In the genomic region with DNA sequence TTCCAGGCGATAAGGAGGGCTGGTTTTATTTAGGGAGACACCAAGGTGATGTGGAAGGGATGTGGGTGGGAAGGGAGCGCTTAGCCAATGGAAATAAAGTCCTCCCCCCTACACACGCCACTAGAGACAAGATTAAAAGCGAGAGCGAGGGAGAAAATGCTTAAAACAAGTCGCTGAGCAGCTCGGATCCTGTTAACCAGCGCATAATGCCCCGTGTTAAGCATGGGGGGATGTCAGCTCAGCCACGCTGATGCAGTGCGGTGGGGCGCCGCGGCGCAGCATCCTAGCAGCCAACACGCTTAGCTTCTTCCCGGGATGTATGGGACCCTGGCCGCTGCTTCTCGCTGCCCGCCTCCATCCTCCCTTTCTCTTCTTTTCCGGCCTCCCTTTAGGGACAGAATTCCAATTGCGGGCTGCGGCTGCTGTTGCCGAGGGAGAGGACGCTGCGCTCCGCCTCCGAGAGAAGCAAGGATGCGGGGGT, we compare ENCODE assay signal across 9 mouse cellular contexts. TPM values are rescaled to one million over a fixed set of nuclear protein-coding genes. Genes with fewer than 3 reads are reported as not detected.
A peak's percentile ranks its signal among the peaks of the same experiment; 100 is the strongest.
DNase-seq lines count a peak whose midpoint lies in the region; ATAC-seq lines count a peak whose summit lies in the region.
"Had no signal": no experiment of that assay in that cellular context is flagged by ENCODE, and none has a peak within 500 bp of the region (broad histone marks: within the 10 kb centered on the region; RNA-seq: fewer than 3 reads in every experiment).

TSS of gene Asic2 (minus strand) at position 57 of the 481 bp plus-strand sequence.

- H3K36me3 ChIP-seq in embryonic facial prominence, embryonic 14.5 days (ENCODE audit: control insufficient read depth, insufficient read depth, low read length): no peaks in the 10 kb centered on the region
- H3K36me3 ChIP-seq in midbrain, embryonic 16.5 days (ENCODE audit: control insufficient read depth, insufficient read depth, low read length): no peaks in the 10 kb centered on the region

- no peaks in the 10 kb centered on the region for H3K4me1 ChIP-seq in embryonic facial prominence, embryonic 14.5 days (ENCODE audit: control insufficient read depth, insufficient read depth, low read length)
- peaks cover 27% of the 10 kb centered on the region for H3K4me1 ChIP-seq in midbrain, embryonic 16.5 days (ENCODE audit: control insufficient read depth, insufficient read depth, low read length)

- DNase-seq in brain, adult 2 months (ENCODE audit: low read depth, low spot score): peak; percentile 91
- no peak for DNase-seq in embryonic facial prominence, embryonic 14.5 days (ENCODE audit: low spot score)
- peak in 1 of 2 experiments; percentile 40 for DNase-seq in layer of hippocampus, postnatal 10 days (ENCODE audit: low spot score in 2 of 2)
- DNase-seq in spleen, adult 12 weeks (ENCODE audit: low spot score): no peak
- DNase-seq in gastrocnemius, postnatal 4 days (ENCODE audit: low spot score in 2 of 2): no peak
- DNase-seq in kidney, postnatal 36 days: no peak

- no peak within 1 kb of the TSS for H3K27ac ChIP-seq in embryonic facial prominence, embryonic 14.5 days (replicated peaks; ENCODE audit: low read depth, low read length)
- peak within 1 kb of the TSS; percentile 77 for H3K27ac ChIP-seq in midbrain, embryonic 16.5 days (ENCODE audit: low read length)
- H3K27ac ChIP-seq: kidney, postnatal 0 days had no signal

- no peaks in the 10 kb centered on the region for H3K9me3 ChIP-seq in embryonic facial prominence, embryonic 14.5 days (ENCODE audit: control insufficient read depth, low read length)
- H3K9me3 ChIP-seq in midbrain, embryonic 16.5 days (replicated peaks; ENCODE audit: control insufficient read depth, low read length, poor library complexity, severe bottlenecking): no peaks in the 10 kb centered on the region

- peak within 1 kb of the TSS; percentile 50 for H3K4me2 ChIP-seq in embryonic facial prominence, embryonic 14.5 days (ENCODE audit: low read depth, low read length)
- H3K4me2 ChIP-seq in midbrain, embryonic 16.5 days (ENCODE audit: low read length): peak within 1 kb of the TSS; percentile 93

- H3K9ac ChIP-seq in embryonic facial prominence, embryonic 14.5 days (ENCODE audit: low read depth, low read length): no peak within 1 kb of the TSS
- H3K9ac ChIP-seq in midbrain, embryonic 16.5 days (ENCODE audit: low read depth, low read length): peak within 1 kb of the TSS; percentile 74

- peaks cover 36% of the 10 kb centered on the region for H3K27me3 ChIP-seq in embryonic facial prominence, embryonic 14.5 days (replicated peaks; ENCODE audit: control insufficient read depth, insufficient read depth, low read length)
- no peaks in the 10 kb centered on the region; the same call in 1 of the 2 replicates for H3K27me3 ChIP-seq in midbrain, embryonic 16.5 days (ENCODE audit: control insufficient read depth, insufficient read depth, low read depth, low read length)

- WGBS in embryonic facial prominence, embryonic 14.5 days: 2% methylated on average over 29 of the region's 29 CpGs
- 1% methylated on average over 29 of the region's 29 CpGs for WGBS in midbrain, embryonic 16.5 days

- ATAC-seq in embryonic facial prominence, embryonic 14.5 days (ENCODE audit: low read depth): no peak
- peak; percentile 57 for ATAC-seq in midbrain, embryonic 16.5 days
- ATAC-seq in inflammation-experienced regulatory T-cells, adult 6 months: no peak

- H3K4me3 ChIP-seq in embryonic facial prominence, embryonic 14.5 days (ENCODE audit: low read depth, low read length): peak within 1 kb of the TSS; percentile 19
- H3K4me3 ChIP-seq in midbrain, embryonic 16.5 days (ENCODE audit: low read depth, low read length): peak within 1 kb of the TSS; percentile 51

RNA-seq across cellular contexts. Expression of gene Asic2, which starts in this region (rescaled TPM):
- 0.43 and 0.65 TPM in 2 replicates for polyA plus RNA-seq in embryonic facial prominence, embryonic 14.5 days (2014; fragmentation: Nextera tagmentation; extraction: Ambion mirVana)
- total RNA-seq in layer of hippocampus, postnatal 10 days (2021): 10 to 100 TPM; 61.5 to 63.3 TPM
- 13.0 and 16.2 TPM in 2 replicates for polyA plus RNA-seq in midbrain, embryonic 16.5 days (2015; fragmentation: Nextera tagmentation; extraction: Ambion mirVana)
- under 1 TPM in 1 of 2 experiments, not detected in 1; 0.10 TPM for total RNA-seq in gastrocnemius, postnatal 4 days (2021)
- not detected for polyA plus RNA-seq in inflammation-experienced regulatory T-cells, adult 6 months (2017; shearing (Covaris generic))

Comparison
In these comparisons a context has a peak if more than half of its experiments do, and no peak if none do; other contexts are left out.
1. RNA of gene Asic2 (total RNA-seq): 61.5 to 63.3 TPM in layer of hippocampus, postnatal 10 days; 0.10 TPM in gastrocnemius, postnatal 4 days; every median in the first group is over 10 times any median in the second.